Mouse (Mus musculus): ENCODE measurements around the gene Gm21981. TPM values are rescaled to one million over a fixed set of nuclear protein-coding genes. Genes with fewer than 3 reads are reported as not detected.
A peak's percentile ranks its signal among the peaks of the same experiment; 100 is the strongest.

Gm21981 gene
- polyA plus RNA-seq, 1 experiment from 2014 or later, result 0.98 TPM

- ATAC-seq (ENCODE audit: insufficient number of reproducible peaks, insufficient read depth, low FRiP score, low read depth), result no peak
- 88% methylated on average over 10 of the region's 10 CpGs for WGBS
Observed at GRCm38 (mm10) chr17:47698156-47698555, 3.9 kb upstream of the Gm21981 start.

GRCm38 (mm10) chr17:47695337-47695710 is 1.1 kb upstream of the Gm21981 start:
- H3K27me3 ChIP-seq (ENCODE audit: control insufficient read depth, insufficient read depth, low read length), result no peaks in the 10 kb centered on the region
- WGBS, result 0% methylated on average over 20 of the region's 23 CpGs
- H3K9ac ChIP-seq (replicated peaks; ENCODE audit: low read depth, low read length), result peak overlapping the region; percentile 74
- H3K4me3 ChIP-seq (ENCODE audit: low read depth, low read length), result peak overlapping the region; percentile 59
- ATAC-seq (ENCODE audit: insufficient number of reproducible peaks, insufficient read depth, low FRiP score, low read depth), result no peak; the same call in 1 of the 2 replicates
- no peaks in the 10 kb centered on the region for H3K9me3 ChIP-seq (ENCODE audit: control insufficient read depth, low read depth, low read length)
- H3K36me3 ChIP-seq (ENCODE audit: control insufficient read depth, insufficient read depth, low read length), result 0 out of 2 replicates have a peak, but pooled peaks cover 3% of the 10 kb centered on the region
- peaks cover 8% of the 10 kb centered on the region; the same call in 1 of the 2 replicates for H3K4me1 ChIP-seq (ENCODE audit: control insufficient read depth, insufficient read depth, low read length)
- peak overlapping the region; percentile 27; the same call in 1 of the 2 replicates for H3K27ac ChIP-seq (ENCODE audit: low read length)
- H3K4me2 ChIP-seq (replicated peaks; ENCODE audit: low read depth, low read length), result peak overlapping the region; percentile 82

More at GRCm38 (mm10) chr17:47698156-47698555, 3.9 kb upstream of the Gm21981 start:
- Histone ChIP-seq H3K4me2 (replicated peaks; ENCODE audit: low read depth, low read length) (no peak overlapping the region), H3K9ac (replicated peaks; ENCODE audit: low read depth, low read length) (no peak overlapping the region), H3K36me3 (ENCODE audit: control insufficient read depth, insufficient read depth, low read length) (peaks cover 3% of the 10 kb centered on the region; the same call in 1 of the 2 replicates), H3K9me3 (ENCODE audit: control insufficient read depth, low read depth, low read length) (no peaks in the 10 kb centered on the region), H3K27me3 (ENCODE audit: control insufficient read depth, insufficient read depth, low read length) (no peaks in the 10 kb centered on the region), H3K4me1 (ENCODE audit: control insufficient read depth, insufficient read depth, low read length) (peaks cover 8% of the 10 kb centered on the region; the same call in 1 of the 2 replicates), H3K27ac (ENCODE audit: low read length) (no peak overlapping the region), H3K4me3 (ENCODE audit: low read depth, low read length) (no peak overlapping the region)

- no peaks in the 10 kb centered on the region for H3K27me3 ChIP-seq (ENCODE audit: control insufficient read depth, insufficient read depth, low read length)
- H3K4me3 ChIP-seq (ENCODE audit: low read depth, low read length), result peak within 1 kb of the TSS; percentile 59
- no peaks in the 10 kb centered on the region for H3K9me3 ChIP-seq (ENCODE audit: control insufficient read depth, low read depth, low read length)
- ATAC-seq (ENCODE audit: insufficient number of reproducible peaks, insufficient read depth, low FRiP score, low read depth), result peak; percentile 90
- H3K9ac ChIP-seq (replicated peaks; ENCODE audit: low read depth, low read length), result peak within 1 kb of the TSS; percentile 74
- under 1% methylated on average over 78 of the region's 82 CpGs for WGBS
- peak within 1 kb of the TSS; percentile 82 for H3K4me2 ChIP-seq (replicated peaks; ENCODE audit: low read depth, low read length)
- no peaks in the 10 kb centered on the region for H3K36me3 ChIP-seq (ENCODE audit: control insufficient read depth, insufficient read depth, low read length)
- H3K27ac ChIP-seq (ENCODE audit: low read length), result peak within 1 kb of the TSS; percentile 27
- H3K4me1 ChIP-seq (ENCODE audit: control insufficient read depth, insufficient read depth, low read length), result peaks cover 8% of the 10 kb centered on the region; the same call in 1 of the 2 replicates
Observed at GRCm38 (mm10) chr17:47694503-47695336, 465 bp upstream of the Gm21981 start, which contains the start of gene Prickle4. Gene Prickle4, minus strand, starts transcription at chr17:47694736.

DNA sequence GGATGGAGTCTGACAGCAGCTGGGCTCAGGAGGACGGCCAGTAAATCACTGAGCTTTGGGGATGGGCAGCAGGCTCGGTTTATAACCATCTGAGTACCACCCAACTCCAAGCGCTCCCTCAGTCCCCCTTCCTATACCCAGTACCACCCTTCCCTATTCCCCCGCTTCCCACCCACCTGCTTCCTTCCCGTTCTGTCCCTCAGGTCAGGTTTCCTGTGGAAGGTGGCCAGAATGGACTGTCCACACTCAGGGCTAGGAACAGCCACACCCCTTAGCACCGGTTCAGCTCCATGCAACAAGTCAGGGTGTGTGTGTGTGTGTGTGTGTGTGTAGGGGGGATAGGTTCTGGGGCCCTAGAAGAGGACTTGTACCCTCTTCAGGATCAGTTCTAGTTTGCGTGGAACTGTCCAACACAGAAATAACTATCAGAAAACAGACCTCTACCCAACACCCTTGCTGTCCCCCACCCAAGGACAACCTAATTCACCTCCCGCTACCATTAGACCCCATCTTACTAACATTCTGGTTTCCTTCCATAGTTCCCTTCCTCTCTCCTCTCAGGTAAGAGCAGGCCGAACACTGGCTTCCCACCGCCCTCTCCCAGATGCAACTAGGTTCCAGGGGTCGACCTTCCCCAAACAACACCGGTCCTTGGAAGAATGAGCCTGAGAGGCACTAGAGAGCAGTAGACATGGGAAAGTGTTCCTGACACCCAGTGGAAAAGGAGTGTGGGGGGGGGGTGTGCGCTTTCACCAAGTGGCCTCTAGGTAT is 399 bp downstream of the Gm21981 start:
- no peaks in the 10 kb centered on the region for H3K27me3 ChIP-seq (ENCODE audit: control insufficient read depth, insufficient read depth, low read length)
- H3K27ac ChIP-seq (ENCODE audit: low read length), result no peak overlapping the region
- no peaks in the 10 kb centered on the region for H3K36me3 ChIP-seq (ENCODE audit: control insufficient read depth, insufficient read depth, low read length)
- H3K4me2 ChIP-seq (replicated peaks; ENCODE audit: low read depth, low read length), result peak overlapping the region; percentile 82
- H3K4me1 ChIP-seq (ENCODE audit: control insufficient read depth, insufficient read depth, low read length), result peaks cover 14% of the 10 kb centered on the region; the same call in 1 of the 2 replicates
- 38% methylated on average over 13 of the region's 13 CpGs for WGBS
- H3K4me3 ChIP-seq (ENCODE audit: low read depth, low read length), result peak overlapping the region; percentile 59
- no peak for ATAC-seq (ENCODE audit: insufficient number of reproducible peaks, insufficient read depth, low FRiP score, low read depth)
- H3K9ac ChIP-seq (replicated peaks; ENCODE audit: low read depth, low read length), result no peak overlapping the region
- no peaks in the 10 kb centered on the region for H3K9me3 ChIP-seq (ENCODE audit: control insufficient read depth, low read depth, low read length)

DNA sequence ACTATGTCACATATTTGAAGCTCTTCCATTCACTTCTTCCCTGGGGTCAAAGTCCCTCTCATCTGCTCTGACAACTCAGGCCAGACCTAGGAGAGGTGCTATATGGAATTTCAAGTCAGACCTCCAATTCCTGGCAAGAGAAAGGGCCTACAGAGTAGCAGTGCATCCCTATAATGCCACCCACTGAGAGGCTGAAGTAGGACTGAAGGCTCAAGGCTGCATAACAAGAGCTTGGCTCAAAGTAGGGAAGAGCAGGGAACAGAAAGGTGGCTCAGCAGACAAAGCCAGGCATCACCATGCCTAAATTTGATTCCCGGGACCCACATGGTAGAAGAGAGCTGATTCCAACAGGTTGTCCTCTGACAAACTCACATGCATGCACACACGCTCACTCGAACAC is 2.6 kb downstream of the Gm21981 start:
- Histone ChIP-seq H3K27ac (ENCODE audit: low read length) (no peak overlapping the region), H3K4me3 (ENCODE audit: low read depth, low read length) (no peak overlapping the region), H3K4me2 (replicated peaks; ENCODE audit: low read depth, low read length) (no peak overlapping the region), H3K36me3 (ENCODE audit: control insufficient read depth, insufficient read depth, low read length) (no peaks in the 10 kb centered on the region; the same call in 1 of the 2 replicates), H3K9ac (replicated peaks; ENCODE audit: low read depth, low read length) (no peak overlapping the region), H3K4me1 (ENCODE audit: control insufficient read depth, insufficient read depth, low read length) (peaks cover 22% of the 10 kb centered on the region), H3K27me3 (ENCODE audit: control insufficient read depth, insufficient read depth, low read length) (no peaks in the 10 kb centered on the region), H3K9me3 (ENCODE audit: control insufficient read depth, low read depth, low read length) (no peaks in the 10 kb centered on the region)
- WGBS, result 92% methylated on average over 3 of the region's 3 CpGs
- ATAC-seq (ENCODE audit: insufficient number of reproducible peaks, insufficient read depth, low FRiP score, low read depth), result no peak

- 77% methylated on average over 8 of the region's 8 CpGs for WGBS
- no peak for ATAC-seq (ENCODE audit: insufficient number of reproducible peaks, insufficient read depth, low FRiP score, low read depth)
- no peak overlapping the region for H3K4me3 ChIP-seq (ENCODE audit: low read depth, low read length)
- H3K9ac ChIP-seq (replicated peaks; ENCODE audit: low read depth, low read length), result no peak overlapping the region
- H3K4me1 ChIP-seq (ENCODE audit: control insufficient read depth, insufficient read depth, low read length), result peaks cover 18% of the 10 kb centered on the region
- H3K4me2 ChIP-seq (replicated peaks; ENCODE audit: low read depth, low read length), result peak overlapping the region; percentile 97; the same call in 1 of the 2 replicates
- H3K27me3 ChIP-seq (ENCODE audit: control insufficient read depth, insufficient read depth, low read length), result no peaks in the 10 kb centered on the region
- H3K36me3 ChIP-seq (ENCODE audit: control insufficient read depth, insufficient read depth, low read length), result peaks cover 8% of the 10 kb centered on the region
- no peaks in the 10 kb centered on the region for H3K9me3 ChIP-seq (ENCODE audit: control insufficient read depth, low read depth, low read length)
- no peak overlapping the region for H3K27ac ChIP-seq (ENCODE audit: low read length)
Observed at GRCm38 (mm10) chr17:47689894-47690293, 4.4 kb downstream of the Gm21981 start.

DNA sequence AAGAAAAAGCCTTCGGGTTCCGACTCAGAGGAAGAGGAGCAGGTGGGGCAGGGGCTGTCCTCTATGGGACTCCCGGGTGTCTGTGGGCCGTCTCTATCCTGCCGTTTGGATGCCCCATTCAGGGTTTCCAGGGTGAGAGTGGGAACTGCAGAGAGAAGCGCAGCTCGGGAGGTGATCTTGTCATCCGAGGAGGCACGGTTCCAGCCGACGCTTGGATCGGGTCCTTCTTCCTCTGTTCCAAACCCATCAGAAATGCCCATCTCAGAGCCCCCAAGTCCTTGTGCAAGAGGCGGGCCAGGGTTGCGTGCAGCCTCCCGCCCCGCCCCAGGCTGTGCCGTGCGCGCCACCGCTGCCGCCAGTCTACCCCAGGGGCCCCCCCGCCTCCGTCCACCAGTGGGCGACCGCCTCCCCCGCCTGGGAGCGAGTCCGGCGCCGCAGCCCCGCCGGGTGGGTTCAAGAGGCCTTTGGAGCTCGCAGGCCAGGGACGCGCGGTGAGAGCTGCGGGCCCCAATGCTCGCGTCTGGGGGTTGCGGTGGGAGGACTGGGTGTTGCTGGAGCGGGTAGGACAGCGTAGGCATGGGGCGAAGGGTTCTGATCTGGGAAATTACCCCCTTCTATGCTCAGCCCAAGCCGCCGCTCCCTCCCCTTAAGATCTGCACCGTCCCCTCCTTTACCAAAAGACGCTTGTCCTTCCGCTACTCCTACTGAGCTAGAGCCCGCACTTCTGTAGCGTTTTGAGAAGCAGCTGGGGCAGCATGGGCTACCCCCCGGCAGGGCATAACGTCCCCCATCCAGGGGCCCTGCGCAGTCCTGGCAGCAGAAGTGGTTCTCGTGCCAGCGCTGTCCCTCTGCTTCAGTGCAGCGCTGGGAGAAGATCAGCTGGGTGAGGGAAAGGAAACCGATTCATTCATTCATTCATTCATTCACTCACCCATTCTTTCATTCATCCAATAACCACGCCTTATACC is 5.4 kb downstream of the Gm21981 start, which contains the start of gene Frs3:
Frs3 (plus strand) TSS at position 423 of the 968 bp plus-strand sequence.
- 1% methylated on average over 57 of the region's 58 CpGs for WGBS
- peaks cover 17% of the 10 kb centered on the region for H3K36me3 ChIP-seq (ENCODE audit: control insufficient read depth, insufficient read depth, low read length)
- H3K27me3 ChIP-seq (ENCODE audit: control insufficient read depth, insufficient read depth, low read length), result no peaks in the 10 kb centered on the region
- peak within 1 kb of the TSS; percentile 97 for H3K4me2 ChIP-seq (replicated peaks; ENCODE audit: low read depth, low read length)
- H3K9me3 ChIP-seq (ENCODE audit: control insufficient read depth, low read depth, low read length), result no peaks in the 10 kb centered on the region
- peak; percentile 59 for ATAC-seq (ENCODE audit: insufficient number of reproducible peaks, insufficient read depth, low FRiP score, low read depth)
- H3K4me1 ChIP-seq (ENCODE audit: control insufficient read depth, insufficient read depth, low read length), result peaks cover 14% of the 10 kb centered on the region
- H3K9ac ChIP-seq (replicated peaks; ENCODE audit: low read depth, low read length), result peak within 1 kb of the TSS; percentile 74
- peak within 1 kb of the TSS; percentile 89 for H3K4me3 ChIP-seq (ENCODE audit: low read depth, low read length)
- H3K27ac ChIP-seq (ENCODE audit: low read length), result peak within 1 kb of the TSS; percentile 79
